Mouse (Mus musculus): ENCODE measurements around the gene Hpgds. TPM values are rescaled to one million over a fixed set of nuclear protein-coding genes. Genes with fewer than 3 reads are reported as not detected.

Gene Hpgds
- total RNA-seq, 2 experiments from 2014 or later, result 0.22 TPM

Other genes with a start within 250 kb of the Hpgds start
- gene Smarcad1, start 102.3 kb downstream of the Hpgds start, total RNA-seq (2015), result 30.0 and 43.3 TPM in 2 replicates
- gene Smarcad1, start 102.3 kb downstream of the Hpgds start, total RNA-seq (2017), result 33.4 and 47.0 TPM in 2 replicates
- not detected in 2 replicates for gene C130060K24Rik, start 236.2 kb upstream of the Hpgds start, total RNA-seq (2015)
- gene C130060K24Rik, start 236.2 kb upstream of the Hpgds start, total RNA-seq (2017), result not detected in 2 replicates

All from megakaryocyte, adult 5-6 weeks (primary cell).